Mouse (Mus musculus): ENCODE results near the gene Rpl18a. TPM values are rescaled to one million over a fixed set of nuclear protein-coding genes. Genes with fewer than 3 reads are reported as not detected.

Rpl18a gene
- polyA plus RNA-seq, 1 experiment, result 2,473 TPM

DNA sequence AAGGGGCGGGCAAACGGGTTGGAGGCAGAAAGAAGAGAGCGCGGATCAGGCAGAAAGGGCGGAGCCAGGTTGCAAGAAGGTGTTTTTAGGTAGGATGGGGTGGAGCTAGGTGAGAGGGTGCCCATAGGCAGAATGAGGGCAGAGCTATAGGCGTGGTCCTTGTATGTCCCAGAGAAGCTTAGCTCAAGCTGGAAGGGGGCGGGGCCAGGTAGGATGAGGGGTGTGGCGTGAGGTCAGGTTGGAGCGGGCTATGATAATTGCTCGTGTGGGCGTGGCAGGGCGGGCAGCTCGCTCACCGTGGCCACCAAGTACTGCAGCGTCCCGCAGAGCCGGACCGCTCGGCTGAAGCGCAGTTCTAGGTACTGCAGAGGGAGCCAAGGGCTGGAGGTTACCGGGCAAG, 5.9 kb downstream of the Rpl18a start:
- Histone ChIP-seq H3K4me1 (ENCODE audit: control insufficient read depth, insufficient read depth, low read length) (no peaks in the 10 kb centered on the region), H3K27me3 (ENCODE audit: control insufficient read depth, insufficient read depth, low read length, poor library complexity, severe bottlenecking) (peaks cover 3% of the 10 kb centered on the region; the same call in 1 of the 2 replicates), H3K36me3 (ENCODE audit: control insufficient read depth, insufficient read depth, low read length, poor library complexity, severe bottlenecking) (peaks cover 27% of the 10 kb centered on the region), H3K27ac (ENCODE audit: insufficient read depth, low read length) (no peak overlapping the region), H3K9ac (ENCODE audit: low read depth, poor library complexity, severe bottlenecking) (peak overlapping the region; percentile 69; the same call in 1 of the 2 replicates), H3K9me3 (replicated peaks; ENCODE audit: control insufficient read depth, insufficient read depth, low read length, poor library complexity, severe bottlenecking) (no peaks in the 10 kb centered on the region), H3K4me3 (ENCODE audit: low read depth, low read length) (peak overlapping the region; percentile 37)
- TF ChIP-seq POLR2A (IDR thresholded peaks at IDR 0.05; ENCODE audit: insufficient read depth, low read length) (no peak), EP300 (IDR thresholded peaks at IDR 0.05; ENCODE audit: insufficient read depth, low read depth, low read length) (no peak), CTCF (IDR thresholded peaks at IDR 0.05; ENCODE audit: low read depth, low read length) (no peak)

DNA sequence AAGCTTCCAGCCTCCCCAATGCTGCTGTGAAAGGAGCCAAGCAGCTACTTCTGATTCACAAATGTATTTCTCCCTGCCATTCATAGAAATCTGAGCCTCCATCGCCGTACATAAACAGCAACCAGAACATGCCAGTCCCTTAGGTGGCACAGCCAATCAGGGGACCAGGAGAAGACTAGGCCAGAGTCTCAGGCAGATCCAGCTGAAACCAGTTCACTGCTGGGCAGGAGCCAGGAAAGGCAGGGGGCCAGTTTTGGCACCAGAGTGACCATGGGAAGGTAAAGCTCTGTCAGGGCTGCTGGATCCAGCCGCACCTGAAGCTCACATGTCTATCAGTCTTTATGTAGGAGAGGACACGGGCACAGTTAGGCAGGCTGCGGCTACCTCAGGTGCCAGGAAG, 6.6 kb downstream of the Rpl18a start:
- H3K9ac ChIP-seq (ENCODE audit: low read depth, poor library complexity, severe bottlenecking), result no peak overlapping the region
- TF ChIP-seq POLR2A (IDR thresholded peaks at IDR 0.05; ENCODE audit: insufficient read depth, low read length), result no peak
- no peak for TF ChIP-seq EP300 (IDR thresholded peaks at IDR 0.05; ENCODE audit: insufficient read depth, low read depth, low read length)
- no peak for TF ChIP-seq CTCF (IDR thresholded peaks at IDR 0.05; ENCODE audit: low read depth, low read length)
- H3K27ac ChIP-seq (ENCODE audit: insufficient read depth, low read length), result no peak overlapping the region
- no peaks in the 10 kb centered on the region for H3K9me3 ChIP-seq (replicated peaks; ENCODE audit: control insufficient read depth, insufficient read depth, low read length, poor library complexity, severe bottlenecking)
- peaks cover 3% of the 10 kb centered on the region; the same call in 1 of the 2 replicates for H3K27me3 ChIP-seq (ENCODE audit: control insufficient read depth, insufficient read depth, low read length, poor library complexity, severe bottlenecking)
- H3K4me1 ChIP-seq (ENCODE audit: control insufficient read depth, insufficient read depth, low read length), result peaks cover 3% of the 10 kb centered on the region
- peaks cover 20% of the 10 kb centered on the region for H3K36me3 ChIP-seq (ENCODE audit: control insufficient read depth, insufficient read depth, low read length, poor library complexity, severe bottlenecking)
- no peak overlapping the region for H3K4me3 ChIP-seq (ENCODE audit: low read depth, low read length)

DNA sequence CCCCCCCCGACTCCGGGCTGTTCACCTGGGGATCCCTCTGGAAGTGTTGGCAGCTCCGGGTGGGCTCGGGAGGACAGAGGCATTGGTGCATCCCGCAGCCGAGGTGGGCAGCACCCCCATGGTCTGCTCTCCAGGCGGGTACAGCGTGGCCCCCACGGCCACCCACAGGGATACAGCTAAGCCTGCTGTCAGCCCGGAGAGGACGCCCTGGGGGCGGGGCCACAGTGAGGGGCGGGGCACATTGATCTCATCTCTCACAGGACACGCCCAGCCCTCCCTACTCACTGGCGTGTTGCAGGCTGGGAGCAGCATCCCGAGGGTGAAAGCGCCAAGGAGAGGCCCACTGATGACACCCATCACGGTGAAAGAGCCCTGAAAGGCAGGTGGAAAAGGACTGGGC, 9.5 kb downstream of the Rpl18a start:
- Histone ChIP-seq H3K9ac (ENCODE audit: low read depth, poor library complexity, severe bottlenecking) (no peak overlapping the region), H3K27ac (ENCODE audit: insufficient read depth, low read length) (no peak overlapping the region), H3K4me3 (ENCODE audit: low read depth, low read length) (peak overlapping the region; percentile 29; the same call in 1 of the 2 replicates), H3K36me3 (ENCODE audit: control insufficient read depth, insufficient read depth, low read length, poor library complexity, severe bottlenecking) (no peaks in the 10 kb centered on the region), H3K4me1 (ENCODE audit: control insufficient read depth, insufficient read depth, low read length) (peaks cover 7% of the 10 kb centered on the region), H3K9me3 (replicated peaks; ENCODE audit: control insufficient read depth, insufficient read depth, low read length, poor library complexity, severe bottlenecking) (no peaks in the 10 kb centered on the region), H3K27me3 (ENCODE audit: control insufficient read depth, insufficient read depth, low read length, poor library complexity, severe bottlenecking) (peaks cover 3% of the 10 kb centered on the region; the same call in 1 of the 2 replicates)
- no peak for TF ChIP-seq CTCF (IDR thresholded peaks at IDR 0.05; ENCODE audit: low read depth, low read length)
- TF ChIP-seq EP300 (IDR thresholded peaks at IDR 0.05; ENCODE audit: insufficient read depth, low read depth, low read length), result no peak
- no peak for TF ChIP-seq POLR2A (IDR thresholded peaks at IDR 0.05; ENCODE audit: insufficient read depth, low read length)

GRCm38 (mm10) chr8:70885612-70886011, 11.6 kb downstream of the Rpl18a start:
- H3K36me3 ChIP-seq (ENCODE audit: control insufficient read depth, insufficient read depth, low read length, poor library complexity, severe bottlenecking), result no peaks in the 10 kb centered on the region
- H3K4me1 ChIP-seq (ENCODE audit: control insufficient read depth, insufficient read depth, low read length), result peaks cover 7% of the 10 kb centered on the region
- no peak overlapping the region for H3K9ac ChIP-seq (ENCODE audit: low read depth, poor library complexity, severe bottlenecking)
- TF ChIP-seq EP300 (IDR thresholded peaks at IDR 0.05; ENCODE audit: insufficient read depth, low read depth, low read length) (peak; percentile 57; the same call in 1 of the 2 replicates), POLR2A (IDR thresholded peaks at IDR 0.05; ENCODE audit: insufficient read depth, low read length) (no peak)
- H3K27me3 ChIP-seq (ENCODE audit: control insufficient read depth, insufficient read depth, low read length, poor library complexity, severe bottlenecking), result no peaks in the 10 kb centered on the region
- no peaks in the 10 kb centered on the region for H3K9me3 ChIP-seq (replicated peaks; ENCODE audit: control insufficient read depth, insufficient read depth, low read length, poor library complexity, severe bottlenecking)
- no peak overlapping the region for H3K4me3 ChIP-seq (ENCODE audit: low read depth, low read length)
- no peak overlapping the region for H3K27ac ChIP-seq (ENCODE audit: insufficient read depth, low read length)

DNA sequence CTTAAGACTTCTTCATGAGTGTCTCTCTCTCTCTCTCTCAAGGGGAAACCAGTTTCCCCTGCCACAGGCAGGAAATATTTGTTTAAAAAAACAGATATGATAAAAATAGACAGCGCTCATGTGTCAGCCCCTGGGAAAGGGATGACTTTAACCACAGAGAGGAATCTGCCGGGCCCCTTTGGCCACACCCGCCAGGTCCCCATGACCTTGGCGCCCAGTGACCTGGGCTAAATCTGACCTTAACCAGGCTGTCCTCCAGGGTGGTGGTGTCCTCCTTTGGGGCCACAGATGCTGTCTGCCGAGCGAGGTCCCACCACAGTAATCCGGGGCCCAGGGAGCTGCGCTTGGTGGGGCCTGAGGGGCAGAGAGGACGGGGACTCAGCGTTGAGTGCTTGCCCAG, 12.5 kb downstream of the Rpl18a start:
- peaks cover 11% of the 10 kb centered on the region for H3K4me1 ChIP-seq (ENCODE audit: control insufficient read depth, insufficient read depth, low read length)
- H3K9me3 ChIP-seq (replicated peaks; ENCODE audit: control insufficient read depth, insufficient read depth, low read length, poor library complexity, severe bottlenecking), result no peaks in the 10 kb centered on the region
- TF ChIP-seq POLR2A (IDR thresholded peaks at IDR 0.05; ENCODE audit: insufficient read depth, low read length) (no peak), EP300 (IDR thresholded peaks at IDR 0.05; ENCODE audit: insufficient read depth, low read depth, low read length) (no peak), CTCF (IDR thresholded peaks at IDR 0.05; ENCODE audit: low read depth, low read length) (no peak)
- H3K36me3 ChIP-seq (ENCODE audit: control insufficient read depth, insufficient read depth, low read length, poor library complexity, severe bottlenecking), result no peaks in the 10 kb centered on the region
- no peak overlapping the region for H3K4me3 ChIP-seq (ENCODE audit: low read depth, low read length)
- H3K9ac ChIP-seq (ENCODE audit: low read depth, poor library complexity, severe bottlenecking), result no peak overlapping the region
- H3K27me3 ChIP-seq (ENCODE audit: control insufficient read depth, insufficient read depth, low read length, poor library complexity, severe bottlenecking), result no peaks in the 10 kb centered on the region
- H3K27ac ChIP-seq (ENCODE audit: insufficient read depth, low read length), result no peak overlapping the region

- Histone ChIP-seq H3K36me3 (ENCODE audit: control insufficient read depth, insufficient read depth, low read length, poor library complexity, severe bottlenecking) (no peaks in the 10 kb centered on the region), H3K27ac (ENCODE audit: insufficient read depth, low read length) (no peak overlapping the region), H3K9me3 (replicated peaks; ENCODE audit: control insufficient read depth, insufficient read depth, low read length, poor library complexity, severe bottlenecking) (no peaks in the 10 kb centered on the region), H3K4me1 (ENCODE audit: control insufficient read depth, insufficient read depth, low read length) (peaks cover 16% of the 10 kb centered on the region), H3K4me3 (ENCODE audit: low read depth, low read length) (no peak overlapping the region), H3K27me3 (ENCODE audit: control insufficient read depth, insufficient read depth, low read length, poor library complexity, severe bottlenecking) (no peaks in the 10 kb centered on the region), H3K9ac (ENCODE audit: low read depth, poor library complexity, severe bottlenecking) (no peak overlapping the region)
- no peak for TF ChIP-seq EP300 (IDR thresholded peaks at IDR 0.05; ENCODE audit: insufficient read depth, low read depth, low read length)
- TF ChIP-seq POLR2A (IDR thresholded peaks at IDR 0.05; ENCODE audit: insufficient read depth, low read length), result no peak
- no peak for TF ChIP-seq CTCF (IDR thresholded peaks at IDR 0.05; ENCODE audit: low read depth, low read length)
These were observed 13.0 kb downstream of the Rpl18a start for GRCm38 (mm10) chr8:70884186-70884585.
